Mouse (Mus musculus): ENCODE data around the gene Adk. TPM values are rescaled to one million over a fixed set of nuclear protein-coding genes. Genes with fewer than 3 reads are reported as not detected.

The Adk gene
- polyA plus RNA-seq, 1 experiment from 2014 or later, result 112 TPM

- no peak overlapping the region for H3K4me2 ChIP-seq
- ATAC-seq (ENCODE audit: low FRiP score), result no peak
These were observed 285.6 kb downstream of the Adk start for GRCm38 (mm10) chr14:21337948-21338347.

GRCm38 (mm10) chr14:21341195-21341594 is 288.8 kb downstream of the Adk start:
- no peak for ATAC-seq (ENCODE audit: low FRiP score)
- H3K9me3 ChIP-seq (ENCODE audit: control insufficient read depth, low read length), result no peaks in the 10 kb centered on the region
- H3K4me3 ChIP-seq (ENCODE audit: low read depth, low read length), result no peak overlapping the region
- H3K27me3 ChIP-seq (ENCODE audit: control insufficient read depth, insufficient read depth, low read length), result no peaks in the 10 kb centered on the region
- no peak for DNase-seq (ENCODE audit: low spot score, missing footprints)
- H3K9ac ChIP-seq (ENCODE audit: low read length), result no peak overlapping the region
- 86% methylated on average over 1 of the region's 1 CpGs for WGBS
- H3K4me2 ChIP-seq, result no peak overlapping the region
- no peaks in the 10 kb centered on the region for H3K36me3 ChIP-seq (ENCODE audit: control insufficient read depth, insufficient read depth, low read length)
- H3K4me1 ChIP-seq (ENCODE audit: control insufficient read depth, insufficient read depth, low read length), result no peaks in the 10 kb centered on the region
- no peak overlapping the region for H3K27ac ChIP-seq (ENCODE audit: low read depth, low read length)

More at GRCm38 (mm10) chr14:21337948-21338347, 285.6 kb downstream of the Adk start:
- H3K9ac ChIP-seq (ENCODE audit: low read length), result no peak overlapping the region
- no peak overlapping the region for H3K4me3 ChIP-seq (ENCODE audit: low read depth, low read length)
- DNase-seq (ENCODE audit: low spot score, missing footprints), result no peak
- no peaks in the 10 kb centered on the region for H3K9me3 ChIP-seq (ENCODE audit: control insufficient read depth, low read length)
- no peaks in the 10 kb centered on the region for H3K4me1 ChIP-seq (ENCODE audit: control insufficient read depth, insufficient read depth, low read length)
- 88% methylated on average over 4 of the region's 4 CpGs for WGBS
- no peaks in the 10 kb centered on the region for H3K27me3 ChIP-seq (ENCODE audit: control insufficient read depth, insufficient read depth, low read length)
- no peaks in the 10 kb centered on the region for H3K36me3 ChIP-seq (ENCODE audit: control insufficient read depth, insufficient read depth, low read length)
- H3K27ac ChIP-seq (ENCODE audit: low read depth, low read length), result no peak overlapping the region

- Histone ChIP-seq H3K36me3 (ENCODE audit: control insufficient read depth, insufficient read depth, low read length) (no peaks in the 10 kb centered on the region), H3K9ac (ENCODE audit: low read length) (no peak overlapping the region), H3K4me3 (ENCODE audit: low read depth, low read length) (no peak overlapping the region), H3K4me1 (ENCODE audit: control insufficient read depth, insufficient read depth, low read length) (no peaks in the 10 kb centered on the region), H3K4me2 (no peak overlapping the region), H3K27ac (ENCODE audit: low read depth, low read length) (no peak overlapping the region), H3K9me3 (ENCODE audit: control insufficient read depth, low read length) (no peaks in the 10 kb centered on the region), H3K27me3 (ENCODE audit: control insufficient read depth, insufficient read depth, low read length) (no peaks in the 10 kb centered on the region)
- WGBS, result 84% methylated on average over 3 of the region's 3 CpGs
- no peak for ATAC-seq (ENCODE audit: low FRiP score)
- DNase-seq (ENCODE audit: low spot score, missing footprints), result no peak
These were observed 290.6 kb downstream of the Adk start for GRCm38 (mm10) chr14:21342984-21343383.

GRCm38 (mm10) chr14:21344896-21345295 is 292.5 kb downstream of the Adk start:
- Histone ChIP-seq H3K27ac (ENCODE audit: low read depth, low read length) (no peak overlapping the region), H3K4me1 (ENCODE audit: control insufficient read depth, insufficient read depth, low read length) (no peaks in the 10 kb centered on the region), H3K36me3 (ENCODE audit: control insufficient read depth, insufficient read depth, low read length) (no peaks in the 10 kb centered on the region), H3K27me3 (ENCODE audit: control insufficient read depth, insufficient read depth, low read length) (no peaks in the 10 kb centered on the region), H3K4me2 (no peak overlapping the region), H3K9me3 (ENCODE audit: control insufficient read depth, low read length) (no peaks in the 10 kb centered on the region), H3K9ac (ENCODE audit: low read length) (no peak overlapping the region), H3K4me3 (ENCODE audit: low read depth, low read length) (no peak overlapping the region)
- 91% methylated on average over 6 of the region's 6 CpGs for WGBS
- DNase-seq (ENCODE audit: low spot score, missing footprints) (no peak), ATAC-seq (ENCODE audit: low FRiP score) (no peak)

GRCm38 (mm10) chr14:21348611-21349260 is 296.4 kb downstream of the Adk start:
- Histone ChIP-seq H3K4me2 (no peak overlapping the region), H3K9me3 (ENCODE audit: control insufficient read depth, low read length) (no peaks in the 10 kb centered on the region), H3K4me3 (ENCODE audit: low read depth, low read length) (no peak overlapping the region), H3K27me3 (ENCODE audit: control insufficient read depth, insufficient read depth, low read length) (no peaks in the 10 kb centered on the region), H3K4me1 (ENCODE audit: control insufficient read depth, insufficient read depth, low read length) (no peaks in the 10 kb centered on the region), H3K9ac (ENCODE audit: low read length) (no peak overlapping the region), H3K27ac (ENCODE audit: low read depth, low read length) (no peak overlapping the region), H3K36me3 (ENCODE audit: control insufficient read depth, insufficient read depth, low read length) (no peaks in the 10 kb centered on the region)
- DNase-seq (ENCODE audit: low spot score, missing footprints) (no peak), ATAC-seq (ENCODE audit: low FRiP score) (no peak)
- 70% methylated on average over 6 of the region's 6 CpGs for WGBS

- H3K4me3 ChIP-seq (ENCODE audit: low read depth, low read length), result no peak overlapping the region
- H3K4me1 ChIP-seq (ENCODE audit: control insufficient read depth, insufficient read depth, low read length), result no peaks in the 10 kb centered on the region
- H3K27me3 ChIP-seq (ENCODE audit: control insufficient read depth, insufficient read depth, low read length), result no peaks in the 10 kb centered on the region
- DNase-seq (ENCODE audit: low spot score, missing footprints) (no peak), ATAC-seq (ENCODE audit: low FRiP score) (no peak)
- 83% methylated on average over 2 of the region's 2 CpGs for WGBS
- H3K9me3 ChIP-seq (ENCODE audit: control insufficient read depth, low read length), result no peaks in the 10 kb centered on the region
- H3K27ac ChIP-seq (ENCODE audit: low read depth, low read length), result no peak overlapping the region
- H3K9ac ChIP-seq (ENCODE audit: low read length), result no peak overlapping the region
- no peak overlapping the region for H3K4me2 ChIP-seq
- no peaks in the 10 kb centered on the region for H3K36me3 ChIP-seq (ENCODE audit: control insufficient read depth, insufficient read depth, low read length)
These were observed 299.3 kb downstream of the Adk start for GRCm38 (mm10) chr14:21351646-21352045.

GRCm38 (mm10) chr14:21356286-21356685 is 303.9 kb downstream of the Adk start:
- Histone ChIP-seq H3K27ac (ENCODE audit: low read depth, low read length) (no peak overlapping the region), H3K36me3 (ENCODE audit: control insufficient read depth, insufficient read depth, low read length) (no peaks in the 10 kb centered on the region), H3K4me1 (ENCODE audit: control insufficient read depth, insufficient read depth, low read length) (no peaks in the 10 kb centered on the region), H3K9ac (ENCODE audit: low read length) (no peak overlapping the region), H3K9me3 (ENCODE audit: control insufficient read depth, low read length) (no peaks in the 10 kb centered on the region), H3K4me2 (no peak overlapping the region), H3K4me3 (ENCODE audit: low read depth, low read length) (no peak overlapping the region), H3K27me3 (ENCODE audit: control insufficient read depth, insufficient read depth, low read length) (no peaks in the 10 kb centered on the region)
- DNase-seq (ENCODE audit: low spot score, missing footprints) (no peak), ATAC-seq (ENCODE audit: low FRiP score) (no peak)
- WGBS, result 73% methylated on average over 1 of the region's 1 CpGs

GRCm38 (mm10) chr14:21359207-21359895 is 307.0 kb downstream of the Adk start:
- Histone ChIP-seq H3K9ac (ENCODE audit: low read length) (no peak overlapping the region), H3K27me3 (ENCODE audit: control insufficient read depth, insufficient read depth, low read length) (no peaks in the 10 kb centered on the region), H3K9me3 (ENCODE audit: control insufficient read depth, low read length) (no peaks in the 10 kb centered on the region), H3K4me1 (ENCODE audit: control insufficient read depth, insufficient read depth, low read length) (no peaks in the 10 kb centered on the region), H3K4me3 (ENCODE audit: low read depth, low read length) (no peak overlapping the region), H3K36me3 (ENCODE audit: control insufficient read depth, insufficient read depth, low read length) (no peaks in the 10 kb centered on the region), H3K27ac (ENCODE audit: low read depth, low read length) (no peak overlapping the region), H3K4me2 (no peak overlapping the region)
- ATAC-seq (ENCODE audit: low FRiP score) (no peak), DNase-seq (ENCODE audit: low spot score, missing footprints) (no peak)
- WGBS, result 72% methylated on average over 10 of the region's 10 CpGs

- Histone ChIP-seq H3K27ac (ENCODE audit: low read depth, low read length) (no peak overlapping the region), H3K4me2 (no peak overlapping the region), H3K4me3 (ENCODE audit: low read depth, low read length) (no peak overlapping the region), H3K9ac (ENCODE audit: low read length) (no peak overlapping the region), H3K9me3 (ENCODE audit: control insufficient read depth, low read length) (no peaks in the 10 kb centered on the region), H3K4me1 (ENCODE audit: control insufficient read depth, insufficient read depth, low read length) (no peaks in the 10 kb centered on the region), H3K36me3 (ENCODE audit: control insufficient read depth, insufficient read depth, low read length) (no peaks in the 10 kb centered on the region), H3K27me3 (ENCODE audit: control insufficient read depth, insufficient read depth, low read length) (no peaks in the 10 kb centered on the region)
- WGBS, result 96% methylated on average over 6 of the region's 12 CpGs
- no peak for DNase-seq (ENCODE audit: low spot score, missing footprints)
- no peak for ATAC-seq (ENCODE audit: low FRiP score)
These were observed 307.6 kb downstream of the Adk start for GRCm38 (mm10) chr14:21359896-21360525.

All from midbrain, embryonic 11.5 days (tissue).